Mouse (Mus musculus) adrenal gland, adult 8-10 months (tissue): ENCODE measurements at regions not wholly inside any gene's neighbourhood (a gene's known extent, or its start where the extent isn't known, plus 50 kb on each side); places are given as distances from the start of the nearest gene placed in this dataset.
"Not testable (repeated sequence)": the region's sequence is repeated elsewhere in the genome, so short reads cannot be mapped to it uniquely, and the experiment has no call there.

Experiments used
- DNase-seq: peaks from one replicate; pipeline ENCODE4 v3.0.0; 2022

GRCm38 (mm10) chr10:20891426-20891825 lies 60.9 kb upstream of the Ahi1 start:
- no peak for DNase-seq

- no peak for DNase-seq
Measured at GRCm38 (mm10) chr10:20883618-20884017, 68.7 kb upstream of the Ahi1 start.

DNA sequence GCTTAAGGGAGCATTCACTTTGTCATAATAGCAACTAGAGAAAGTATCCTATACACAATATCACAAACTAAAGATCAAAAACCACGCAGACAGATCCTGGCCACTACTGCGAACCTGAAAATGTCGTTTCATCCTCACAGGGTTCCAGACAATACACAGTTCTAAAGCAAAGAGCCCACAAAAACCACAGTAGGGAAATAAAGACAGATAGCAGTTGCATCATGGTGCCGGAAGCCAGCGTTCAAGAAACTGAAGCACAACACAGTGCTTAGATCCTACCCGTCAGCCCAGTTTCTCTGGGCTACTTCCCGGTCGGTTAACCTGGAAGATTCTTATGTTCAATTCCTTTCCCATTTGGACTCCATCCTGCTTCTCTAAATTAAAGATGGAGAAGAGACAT lies 69.7 kb upstream of the Ahi1 start:
- no peak for DNase-seq

GRCm38 (mm10) chr10:20880251-20880650 lies 72.1 kb upstream of the Ahi1 start:
- DNase-seq, result no peak

DNA sequence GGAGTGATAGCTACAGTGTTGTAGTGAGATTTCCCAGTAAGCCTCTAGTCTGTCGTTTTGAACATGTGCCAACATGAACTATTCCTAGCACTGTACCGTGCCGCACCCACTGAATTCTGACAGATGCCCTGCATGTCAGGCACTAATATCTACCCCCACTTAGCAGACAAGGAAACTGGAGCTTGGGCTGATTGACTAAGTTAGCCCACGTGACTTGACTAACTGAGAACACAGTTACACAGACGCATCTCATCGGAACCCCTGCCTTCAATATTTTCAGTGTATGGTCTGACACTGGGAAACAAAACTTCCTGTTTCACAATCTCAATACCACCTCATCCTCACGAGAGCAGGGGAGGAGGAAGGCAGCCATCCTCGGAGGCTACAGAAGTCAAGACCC lies 72.9 kb upstream of the Ahi1 start:
- no peak for DNase-seq

GRCm38 (mm10) chr10:20867076-20867475 lies 85.3 kb upstream of the Ahi1 start:
- no peak for DNase-seq

- no peak for DNase-seq
Measured at GRCm38 (mm10) chr10:20865031-20865430, 87.3 kb upstream of the Ahi1 start.

- no peak for DNase-seq
Measured at GRCm38 (mm10) chr10:20857413-20857812, 94.9 kb upstream of the Ahi1 start.

GRCm38 (mm10) chr10:20854621-20855363 lies 97.6 kb upstream of the Ahi1 start:
- no peak for DNase-seq

DNA sequence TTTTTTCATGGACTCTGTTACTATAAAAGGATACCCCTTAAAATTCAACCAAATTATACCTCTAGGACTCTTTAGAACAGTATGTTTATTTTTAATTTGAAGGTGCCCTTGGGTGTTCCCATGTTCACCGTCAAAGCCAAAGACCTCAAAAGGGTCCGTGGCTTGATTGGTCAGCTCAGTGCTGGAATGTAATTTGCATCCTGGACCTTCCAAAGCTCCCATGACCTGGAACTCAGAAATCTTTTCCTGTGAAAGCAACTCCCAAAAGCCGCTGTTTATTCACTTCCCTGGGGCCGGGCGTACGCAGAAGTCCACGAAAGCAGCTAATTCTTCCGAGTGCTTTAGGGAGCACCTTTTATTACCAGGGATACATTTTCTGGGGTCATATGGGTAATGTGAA lies 105.1 kb upstream of the Ahi1 start:
- no peak for DNase-seq

GRCm38 (mm10) chr10:20843277-20843676 lies 109.1 kb upstream of the Ahi1 start:
- DNase-seq, result no peak

- DNase-seq, result no peak
Measured at GRCm38 (mm10) chr10:20842131-20842530, 110.2 kb upstream of the Ahi1 start.

DNA sequence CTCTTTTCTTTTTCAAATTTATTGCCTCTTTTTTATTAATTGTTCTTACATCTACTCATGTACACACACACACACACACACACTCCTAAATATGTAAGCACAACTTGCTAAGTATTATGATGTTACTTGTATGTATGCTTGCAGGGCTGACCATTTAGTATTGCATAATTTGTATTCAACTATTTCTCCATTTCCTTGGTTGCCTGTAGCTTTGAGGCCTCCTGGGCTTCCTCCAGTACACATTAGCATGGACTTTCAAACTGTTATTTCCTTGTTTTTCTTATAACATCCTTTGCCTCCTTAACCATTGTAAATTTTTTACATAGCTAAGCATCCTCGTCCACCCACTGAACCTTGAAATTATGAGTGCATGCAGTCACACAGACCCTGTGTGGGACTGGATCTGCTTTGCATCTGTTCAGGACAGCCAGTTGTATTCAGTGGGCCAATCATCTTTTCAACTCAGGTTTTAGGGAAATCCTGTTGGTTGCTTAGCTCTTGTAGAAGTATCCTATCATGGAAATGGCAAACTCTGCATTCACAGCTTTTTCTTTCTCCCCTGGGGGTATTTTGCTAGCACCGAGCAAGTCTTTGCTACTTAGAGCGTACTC lies 110.8 kb upstream of the Ahi1 start:
- DNase-seq, result no peak

DNA sequence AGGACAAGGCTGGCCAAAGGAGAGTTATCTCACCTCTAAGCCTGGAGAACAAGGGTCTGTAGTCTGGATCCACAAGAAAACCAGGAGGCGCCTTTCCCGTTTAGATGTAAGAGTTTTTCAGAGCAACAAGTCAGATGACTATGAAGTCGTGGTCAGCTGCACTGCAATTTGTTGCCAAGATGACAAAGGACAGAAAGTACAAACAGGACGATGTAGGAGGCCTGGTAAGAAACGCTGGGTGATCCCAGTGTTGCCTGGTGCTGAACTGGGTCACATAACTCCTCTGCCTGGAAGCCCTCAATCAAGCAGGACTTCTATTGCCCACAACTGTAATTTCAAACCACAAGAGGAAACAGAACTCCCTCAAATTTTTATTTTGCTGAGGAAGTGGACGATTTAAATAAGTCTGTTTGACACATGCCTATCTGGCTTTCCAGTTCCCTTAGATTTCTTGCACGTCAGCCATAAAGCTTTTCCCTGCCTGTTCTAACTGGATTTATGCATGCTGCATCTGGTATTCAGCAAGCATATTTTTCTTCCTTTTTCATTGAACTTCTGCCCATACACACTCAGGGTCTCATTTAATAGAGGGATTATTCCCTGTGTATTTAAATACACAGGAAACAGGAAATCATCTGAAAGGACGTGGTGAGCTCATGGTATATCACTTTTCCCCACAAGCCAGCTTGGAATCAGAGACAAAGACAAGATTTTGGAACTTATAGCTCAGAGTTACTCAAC lies 113.5 kb upstream of the Ahi1 start:
- DNase-seq, result no peak

DNA sequence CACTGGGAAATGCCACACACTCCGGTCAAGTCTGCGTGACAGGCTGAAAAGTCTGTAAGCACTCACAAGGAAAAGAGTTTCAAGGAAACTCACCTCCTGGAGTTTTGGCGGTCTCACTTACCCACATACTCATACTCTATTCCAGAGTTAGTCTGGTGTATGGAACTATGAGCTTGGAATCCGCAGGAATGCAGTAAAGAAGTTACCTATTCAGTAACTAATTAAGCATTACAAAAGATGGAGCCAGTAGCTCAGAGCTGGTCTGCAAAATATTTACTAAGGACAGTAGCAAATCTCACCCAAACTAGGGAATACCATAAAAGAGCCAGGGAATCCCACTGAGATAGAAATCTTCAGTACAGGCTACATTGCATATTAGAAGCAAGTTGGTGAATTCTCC lies 111.9 kb upstream of the Pde7b start:
- DNase-seq, result not testable (repeated sequence)

DNA sequence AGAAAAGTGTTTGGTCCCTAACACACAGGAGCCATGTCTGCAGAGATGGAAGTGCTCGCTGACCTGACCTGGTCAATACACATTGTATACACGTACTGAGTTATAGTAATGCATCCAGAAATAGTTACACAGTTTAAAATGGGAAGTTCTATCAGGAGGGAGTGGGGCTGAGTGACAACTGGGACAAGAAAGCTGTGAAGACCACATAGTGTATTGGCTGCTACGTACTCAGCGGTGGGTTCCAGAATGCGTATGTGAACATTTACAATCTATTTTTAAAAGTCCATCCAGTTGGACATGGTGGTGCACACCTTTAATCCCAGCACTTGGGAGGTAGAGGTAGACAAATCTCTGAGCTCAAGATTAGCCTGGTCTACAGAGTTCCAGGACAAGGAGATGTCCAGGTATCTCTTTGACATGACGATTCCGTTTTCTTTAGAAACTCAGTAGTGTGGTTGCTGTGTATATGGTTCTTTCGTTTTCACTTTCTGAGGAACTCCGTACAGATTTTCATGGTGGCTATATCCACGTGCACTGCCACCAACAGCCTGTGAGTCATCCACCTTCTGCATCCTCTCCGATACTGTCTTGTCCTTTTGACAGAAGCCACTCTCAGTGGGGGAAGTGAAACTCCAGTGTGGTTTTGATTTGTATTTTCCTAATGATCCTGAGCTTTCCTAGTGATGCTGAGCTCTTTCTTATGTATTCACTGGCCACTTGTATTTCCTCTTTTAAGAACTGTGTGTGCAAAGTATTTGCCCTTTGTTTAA lies 110.1 kb upstream of the Pde7b start:
- DNase-seq, result peak; percentile 3

- DNase-seq, result no peak
Measured at GRCm38 (mm10) chr10:20828304-20828703, 103.4 kb upstream of the Pde7b start.

DNA sequence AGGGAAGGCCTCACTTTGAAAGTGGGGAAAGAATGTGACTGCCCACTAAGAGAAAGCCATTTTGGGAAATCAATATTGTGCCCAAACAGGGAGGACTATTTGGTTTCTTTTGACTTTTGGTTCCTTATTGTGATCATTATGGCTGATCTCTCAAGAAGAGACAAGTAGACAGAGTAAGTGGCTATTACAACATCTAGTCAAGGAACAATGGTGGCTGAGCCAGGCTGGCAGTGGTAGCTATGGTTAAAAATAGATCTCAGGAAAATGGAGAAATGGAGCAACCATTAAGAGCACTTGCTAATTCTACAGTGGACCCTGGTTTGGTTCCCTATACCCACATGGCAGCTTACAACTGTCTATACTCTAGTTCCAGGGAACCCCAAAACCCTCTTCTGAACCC lies 102.6 kb upstream of the Pde7b start:
- DNase-seq, result no peak

GRCm38 (mm10) chr10:20818548-20818947 lies 93.7 kb upstream of the Pde7b start:
- no peak for DNase-seq

DNA sequence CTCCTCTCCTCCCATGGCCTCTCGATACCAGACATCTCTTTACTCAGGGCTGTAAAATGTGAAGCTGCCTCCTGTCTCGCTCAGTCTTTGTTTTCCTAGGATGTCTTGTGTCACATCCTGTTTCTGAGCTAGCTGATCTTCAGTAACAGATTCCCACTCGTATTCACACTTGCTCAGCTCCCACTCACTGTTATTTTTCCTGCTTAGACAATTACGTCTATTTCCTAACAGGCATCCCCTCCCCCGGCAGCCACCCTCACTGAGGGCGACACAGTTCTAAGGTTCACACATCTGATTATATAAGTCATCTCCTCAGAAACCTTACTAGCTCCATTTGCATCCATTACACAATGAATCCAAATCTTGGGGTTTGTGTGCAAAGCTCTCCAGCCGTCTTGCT lies 74.9 kb upstream of the Pde7b start:
- no peak for DNase-seq

- DNase-seq, result no peak
Measured at GRCm38 (mm10) chr10:20798400-20798799, 73.5 kb upstream of the Pde7b start.

DNA sequence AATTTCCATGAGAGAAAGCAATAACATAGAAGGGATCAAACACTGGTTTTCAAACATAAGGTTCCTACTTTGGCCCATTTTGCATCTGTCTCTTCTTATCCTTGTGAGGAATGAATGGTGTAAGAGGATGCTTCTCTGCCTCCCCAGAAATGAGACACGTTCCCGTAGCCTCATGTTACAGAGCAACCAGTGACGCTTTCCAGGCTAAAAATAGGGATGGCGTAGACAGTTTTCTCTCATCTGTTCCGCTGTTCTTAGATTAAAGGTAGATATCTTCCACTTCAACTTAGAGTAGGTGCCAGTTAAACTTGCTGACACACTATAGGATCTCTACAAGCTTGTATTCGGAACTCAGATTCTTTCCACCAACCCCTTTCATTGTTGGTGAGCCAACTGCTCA lies 69.1 kb upstream of the Pde7b start:
- DNase-seq, result no peak

GRCm38 (mm10) chr10:20780946-20781345 lies 56.1 kb upstream of the Pde7b start:
- DNase-seq, result peak; percentile 15
